Mouse (Mus musculus) neural tube, postnatal 0 days (tissue): ENCODE data around the gene Kbtbd12. TPM values are rescaled to one million over a fixed set of nuclear protein-coding genes. Genes with fewer than 3 reads are reported as not detected.

Experiments
- polyA plus RNA-seq: library from polyadenylated mRNA; unstranded; fragments of >200 nt; fragmentation: Nextera tagmentation; extraction: Ambion mirVana; gene quantifications from 2 replicates; pipeline ENCODE4 v1.2.1, GENCODE M21; 2015

The Kbtbd12 gene
- 0.41 and 0.82 TPM in 2 replicates for polyA plus RNA-seq

DNA sequence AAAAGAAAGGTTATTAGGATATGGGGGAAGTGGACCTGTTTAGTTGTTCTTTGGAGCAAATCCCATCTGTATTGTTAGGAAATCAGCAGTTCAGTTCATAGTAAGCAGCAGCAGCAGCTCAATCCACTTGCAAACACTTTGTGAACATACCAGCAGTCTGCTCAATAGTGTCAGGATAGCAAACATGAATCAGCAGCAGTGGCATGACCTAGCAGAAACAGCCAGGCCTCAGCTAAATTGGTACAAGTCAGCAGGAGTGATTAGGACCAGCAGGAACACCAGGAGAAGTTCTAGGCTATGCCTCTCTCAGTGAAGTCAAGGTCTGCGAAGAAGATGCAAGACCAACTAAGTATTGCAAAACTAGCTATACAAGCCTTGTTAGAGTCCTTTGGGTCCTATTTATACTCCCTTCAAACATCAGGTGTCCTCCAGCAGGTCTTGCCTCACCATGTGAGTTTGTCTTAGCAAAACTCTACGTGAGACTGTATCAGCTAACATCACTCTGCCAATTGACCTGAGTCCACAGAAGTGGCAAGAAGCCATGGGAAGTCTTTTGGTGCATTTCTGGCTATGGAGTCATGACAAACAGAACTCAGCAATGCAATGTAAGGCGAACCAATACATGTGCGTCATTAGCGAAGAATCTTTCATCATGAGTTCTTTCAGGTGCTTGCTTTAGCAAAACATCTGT lies at the start of gene Kbtbd12:
Gene Kbtbd12, minus strand, starts transcription at position 340 of the 691 bp plus-strand sequence.

DNA sequence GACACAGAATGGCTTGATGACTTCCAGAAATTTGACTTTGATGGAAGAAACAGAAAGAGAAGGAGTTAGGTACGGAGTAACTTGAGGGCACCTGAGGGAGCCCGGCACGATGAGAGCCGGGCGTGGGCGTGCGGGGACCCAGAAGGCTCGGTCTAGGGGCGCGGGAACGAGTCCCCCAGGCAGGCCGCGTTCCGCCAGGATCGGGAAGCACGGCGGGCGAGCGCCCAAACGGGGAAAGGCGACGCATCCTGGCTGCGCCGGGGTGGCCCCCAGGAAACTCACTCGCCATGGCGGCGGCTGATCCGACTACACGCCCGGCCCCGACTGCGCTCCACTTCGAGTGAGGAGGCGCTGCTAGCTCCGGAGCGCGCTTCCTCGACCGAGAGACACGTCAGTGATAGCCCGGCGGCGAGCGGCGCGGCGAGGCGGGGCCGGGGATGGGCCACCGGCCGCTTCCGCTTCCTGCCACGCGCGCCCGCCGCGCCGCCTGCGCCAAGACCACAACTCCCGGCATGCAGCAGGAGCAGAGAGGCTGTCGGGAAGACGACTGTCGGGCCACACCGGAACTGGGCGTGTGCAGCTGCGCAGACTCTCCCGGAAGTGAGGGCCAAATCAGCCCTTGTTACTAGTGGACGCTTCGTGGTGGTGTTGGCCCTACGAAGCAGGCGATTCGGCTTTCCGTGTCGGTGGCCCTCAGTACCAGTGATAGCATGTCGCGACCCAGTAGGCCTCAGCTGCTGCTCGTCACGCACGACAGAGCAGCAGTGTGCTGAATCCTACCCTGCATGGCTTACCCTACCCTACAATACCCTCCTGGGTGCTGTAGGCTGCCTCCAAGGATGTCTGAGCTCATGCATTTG lies 119.1 kb downstream of the Kbtbd12 start, which contains the start of gene Sec61a1:
Gene Sec61a1, minus strand, starts transcription at position 502 of the 860 bp plus-strand sequence.

Other genes starting within 250 kb of the Kbtbd12 start
- gene Eefsec, start 191.4 kb downstream of the Kbtbd12 start, polyA plus RNA-seq: 26.4 TPM in 2 replicates
- 73.5 and 82.1 TPM in 2 replicates for gene Ruvbl1, start 172.5 kb downstream of the Kbtbd12 start, polyA plus RNA-seq
- 109 and 118 TPM in 2 replicates for gene Sec61a1, start 119.0 kb downstream of the Kbtbd12 start, polyA plus RNA-seq
- gene Mgll, start 86.5 kb upstream of the Kbtbd12 start, polyA plus RNA-seq: 153 and 159 TPM in 2 replicates
- 34.1 and 39.2 TPM in 2 replicates for gene Abtb1, start 204.0 kb upstream of the Kbtbd12 start, polyA plus RNA-seq
- gene Podxl2, start 237.1 kb upstream of the Kbtbd12 start, polyA plus RNA-seq: 626 and 680 TPM in 2 replicates